Mouse (Mus musculus) megakaryocyte progenitor cell, adult 5-6 weeks (primary cell): ENCODE data around the gene Bco1. TPM values are rescaled to one million over a fixed set of nuclear protein-coding genes. Genes with fewer than 3 reads are reported as not detected.

Source experiments
- total RNA-seq, 2 experiments: library from RNA; stranded (forward) in 1 of 2; stranded (reverse) in 1 of 2; fragments of 157-497, 149-512 nt in 1 of 2; fragments of 200-1000 nt in 1 of 2; gene quantifications; 2 replicates each; pipeline versions ENCODE4 v1.2.3 to v1.2.4; 2015 to 2017

The Bco1 gene
- total RNA-seq, 2 experiments from 2014 or later: 0.54 to 0.62 TPM

Other genes with a start within 250 kb of the Bco1 start
- gene Cmc2, start 174.4 kb upstream of the Bco1 start, total RNA-seq (2015): 34.4 and 41.4 TPM in 2 replicates
- 70.7 and 79.0 TPM in 2 replicates for gene Cmc2, start 174.4 kb upstream of the Bco1 start, total RNA-seq (2017)
- 47.2 and 48.4 TPM in 2 replicates for gene Cenpn, start 174.1 kb upstream of the Bco1 start, total RNA-seq (2015)
- gene Cenpn, start 174.1 kb upstream of the Bco1 start, total RNA-seq (2017): 32.0 and 32.2 TPM in 2 replicates
- gene Atmin, start 152.5 kb upstream of the Bco1 start, total RNA-seq (2015): 11.4 and 14.3 TPM in 2 replicates
- 10.8 and 11.1 TPM in 2 replicates for gene Atmin, start 152.5 kb upstream of the Bco1 start, total RNA-seq (2017)
- not detected in 2 replicates for gene 1700030J22Rik, start 116.9 kb upstream of the Bco1 start, total RNA-seq (2015)
- 0.24 TPM in 1 of 2 replicates, not detected in the other for gene 1700030J22Rik, start 116.9 kb upstream of the Bco1 start, total RNA-seq (2017)
- 52.1 and 59.5 TPM in 2 replicates for gene Gcsh, start 102.3 kb upstream of the Bco1 start, total RNA-seq (2015)
- 64.6 and 71.7 TPM in 2 replicates for gene Gcsh, start 102.3 kb upstream of the Bco1 start, total RNA-seq (2017)
- 0.07 and 0.39 TPM in 2 replicates for gene Pkd1l2, start 13.4 kb upstream of the Bco1 start, total RNA-seq (2015)
- 0.17 TPM in 2 replicates for gene Pkd1l2, start 13.4 kb upstream of the Bco1 start, total RNA-seq (2017)
- gene Gan, start 62.3 kb downstream of the Bco1 start, total RNA-seq (2015): 4.2 and 4.7 TPM in 2 replicates
- gene Gan, start 62.3 kb downstream of the Bco1 start, total RNA-seq (2017): 3.3 and 3.9 TPM in 2 replicates
- 36.5 and 37.5 TPM in 2 replicates for gene Cmip, start 161.2 kb downstream of the Bco1 start, total RNA-seq (2015)
- gene Cmip, start 161.2 kb downstream of the Bco1 start, total RNA-seq (2017): 9.5 TPM in 2 replicates